In the genomic region with DNA sequence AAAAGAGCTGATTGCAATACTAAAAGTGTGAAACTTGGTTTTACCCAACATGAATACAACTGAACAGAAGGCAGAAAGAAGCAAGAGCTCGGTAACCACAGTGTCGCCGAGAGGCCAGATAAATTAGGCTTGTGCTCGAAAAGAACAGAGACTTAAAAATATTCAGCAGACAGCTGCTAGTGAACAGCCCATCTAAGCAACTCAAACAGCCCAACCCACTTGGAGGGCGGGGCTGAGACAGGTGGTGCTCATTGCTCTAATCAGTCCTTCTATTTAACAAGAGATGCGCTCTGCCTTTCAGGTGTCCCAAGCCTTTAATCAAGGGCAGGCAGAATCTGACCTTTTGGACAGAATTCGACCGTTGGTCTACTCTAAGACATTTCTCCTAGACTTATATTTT, we compare ENCODE assay signal across 26 mouse cellular contexts. TPM values are rescaled to one million over a fixed set of nuclear protein-coding genes. Genes with fewer than 3 reads are reported as not detected.
DNase-seq lines count a peak whose midpoint lies in the region; TF ChIP-seq lines count a peak whose summit lies in the region.
"Had no signal": no experiment of that assay in that cellular context is flagged by ENCODE, and none has a peak within 500 bp of the region (broad histone marks: within the 10 kb centered on the region; RNA-seq: fewer than 3 reads in every experiment).

No protein-coding gene starts in this region.

- peaks cover 0 to 5% of the 10 kb centered on the region in 2 experiments; a peak in 2 of 4 replicates for H3K4me1 ChIP-seq in CH12.LX (ENCODE audit: control insufficient read depth in 1 of 2, insufficient read depth in 2 of 2)

- no peak for TF ChIP-seq EP300 in CH12.LX (IDR thresholded peaks at IDR 0.05; ENCODE audit: low read length)

- dilution Hi-C loops in CH12.LX (cut with MboI; ENCODE audit: extremely low pct_ligation_motif_present, extremely low pct_unique_long_range_greater_than_20kb, low sequenced_read_pairs) = no loop called here

- no peak overlapping the region for H3K4me3 ChIP-seq in CH12.LX (replicated peaks in 1 of 3; ENCODE audit: low read depth in 2 of 3, low read length in 2 of 3, poor library complexity in 1 of 3)
- H3K4me3 ChIP-seq: embryonic facial prominence, embryonic 13.5 days; forebrain, embryonic 10.5 days; heart, embryonic 13.5 days; hindbrain, embryonic 12.5 days; intestine, embryonic 15.5 days; liver, embryonic 12.5 days had no signal

- peak overlapping the region; percentile 26; the same call in 1 of the 2 replicates for H3K4me2 ChIP-seq in CH12.LX (ENCODE audit: insufficient read depth, low read depth, poor library complexity, severe bottlenecking)
- H3K4me2 ChIP-seq: embryonic facial prominence, embryonic 13.5 days; heart, embryonic 13.5 days; hindbrain, embryonic 12.5 days; intestine, embryonic 15.5 days; liver, embryonic 12.5 days; midbrain, embryonic 11.5 days had no signal

- no peaks in the 10 kb centered on the region for H3K9me3 ChIP-seq in CH12.LX (replicated peaks; ENCODE audit: low read length)
- H3K9me3 ChIP-seq: embryonic facial prominence, embryonic 13.5 days; forebrain, embryonic 10.5 days; heart, embryonic 13.5 days; hindbrain, embryonic 12.5 days; intestine, embryonic 15.5 days; liver, embryonic 12.5 days had no signal

- in situ Hi-C loops in CH12.LX (cut with MboI; ENCODE audit: low pct_ligation_motif_present, low pct_unique_long_range_greater_than_20kb, low sequenced_read_pairs) = no loop called here

- no peak for TF ChIP-seq RAD21 in CH12.LX (IDR thresholded peaks at IDR 0.05; ENCODE audit: low read depth, low read length)

- H3K79me2 ChIP-seq in CH12.LX (replicated peaks; ENCODE audit: control insufficient read depth, extremely low read depth, insufficient read depth, poor library complexity, severe bottlenecking) = no peaks in the 10 kb centered on the region

- H3K9ac ChIP-seq in CH12.LX (ENCODE audit: insufficient read depth, low read depth) = no peak overlapping the region
- H3K9ac ChIP-seq: embryonic facial prominence, embryonic 13.5 days; forebrain, postnatal 0 days; heart, embryonic 13.5 days; hindbrain, embryonic 12.5 days; intestine, embryonic 15.5 days; liver, embryonic 12.5 days; liver, postnatal 0 days had no signal

- TF ChIP-seq CTCF in CH12.LX (conservative IDR thresholded peaks at IDR 0.05 in 1 of 2, IDR thresholded peaks at IDR 0.05 in 1 of 2; ENCODE audit: low read depth in 2 of 2, low read length in 2 of 2) = no peak

- no peaks in the 10 kb centered on the region for H3K36me3 ChIP-seq in CH12.LX (replicated peaks in 1 of 2; ENCODE audit: control insufficient read depth in 1 of 2, insufficient read depth in 1 of 2, low read length in 1 of 2)
- H3K36me3 ChIP-seq: embryonic facial prominence, embryonic 13.5 days; forebrain, embryonic 10.5 days; heart, embryonic 13.5 days; hindbrain, embryonic 12.5 days; intestine, embryonic 15.5 days; liver, embryonic 12.5 days had no signal

- no peak overlapping the region for H3K27ac ChIP-seq in CH12.LX (ENCODE audit: insufficient read depth, low read depth)
- H3K27ac ChIP-seq: embryonic facial prominence, embryonic 13.5 days; forebrain, embryonic 10.5 days; heart, embryonic 13.5 days; hindbrain, embryonic 12.5 days; hindbrain, postnatal 0 days; intestine, embryonic 15.5 days; liver, embryonic 12.5 days had no signal

- peaks cover 7% of the 10 kb centered on the region for H3K27me3 ChIP-seq in CH12.LX (replicated peaks)

- no peak for TF ChIP-seq POLR2A in CH12.LX (IDR thresholded peaks at IDR 0.05; ENCODE audit: low read depth, low read length)

- peak; percentile 57 for DNase-seq in layer of hippocampus, adult 9-11 months
- no peak for DNase-seq in layer of hippocampus, adult 9-10 months (ENCODE audit: low spot score)
- DNase-seq in CH12.LX (ENCODE audit: extremely low read depth) = no peak
- DNase-seq in ES-CJ7 (ENCODE audit: low read depth, low spot score) = peak; percentile 26
- peak; percentile 20 for DNase-seq in thymus, postnatal 25 days
- no peak for DNase-seq in ovary, postnatal 14 days (ENCODE audit: low spot score)
- DNase-seq in retina, embryonic 14.5 days (ENCODE audit: low spot score) = no peak
- DNase-seq: adrenal gland, postnatal 10 days; cerebellum, adult 11 months; cerebellum, adult 9-11 months; forebrain, postnatal 0 days; heart, postnatal 10 days; kidney, adult 2 months; kidney, postnatal 36 days; left cerebral cortex, postnatal 4 days; liver, postnatal 0 days; lung, postnatal 36 days; right cerebral cortex, postnatal 14 days had no signal

TF ChIP-seq in CH12.LX, 34 proteins besides CTCF, POLR2A, EP300 and RAD21:
- TF ChIP-seq GABPA (IDR thresholded peaks at IDR 0.05; ENCODE audit: insufficient replicate concordance, low read depth, low read length) (no peak), ZKSCAN1 (IDR thresholded peaks at IDR 0.05; ENCODE audit: borderline replicate concordance, low read depth, low read length) (no peak)

RNA-seq across cellular contexts. Expression of a gene that starts 4.8 kb away (rescaled TPM):
- total RNA-seq in CH12.LX (2012; rRNA removed) (1.7 and 1.9 TPM in 2 replicates), CH12.LX (2014; rRNA removed) (2.6 and 3.5 TPM in 2 replicates)
- polyA plus RNA-seq in CH12.LX (2012; ENCODE audit: insufficient read length, low read depth) = 2.3 and 5.1 TPM in 2 replicates

Comparison
In these comparisons a context has a peak if more than half of its experiments do, and no peak if none do; other contexts are left out.
1. DNase-seq: peak in layer of hippocampus, adult 9-11 months (single experiment), ES-CJ7 (single experiment) and thymus, postnatal 25 days (single experiment); none in layer of hippocampus, adult 9-10 months (single experiment), CH12.LX (single experiment), ovary, postnatal 14 days (single experiment) and retina, embryonic 14.5 days (single experiment).